Mouse (Mus musculus) E14TG2a.4 (cell line): ENCODE measurements around the gene Cdk12.
"Not testable (repeated sequence)": the region's sequence is repeated elsewhere in the genome, so short reads cannot be mapped to it uniquely, and the experiment has no call there.

ENCODE experiments used
- H3K27me3 ChIP-seq: 2 replicates; pipeline ENCODE4 v1.6.1; 2014; ENCODE audit warnings: low read length, control low read depth; ENCODE audit not compliant: insufficient read depth
- H3K36me3 ChIP-seq: 2 replicates; pipeline ENCODE4 v1.6.1; 2014; ENCODE audit warnings: low read length, control low read depth; ENCODE audit not compliant: insufficient read depth
- H3K4me1 ChIP-seq: replicated peaks from 2 replicates; pipeline ENCODE4 v1.6.1; 2014; ENCODE audit warnings: low read depth, low read length, control low read depth
- H3K4me3 ChIP-seq: replicated peaks from 2 replicates; pipeline ENCODE4 v1.5.1; 2014; ENCODE audit warnings: mild to moderate bottlenecking, low read length
- H3K9me3 ChIP-seq: 2 replicates; pipeline ENCODE4 v1.6.1; 2014; ENCODE audit warnings: low read length, control low read depth
- CTCF ChIP-seq: conservative IDR thresholded peaks from 2 replicates; pipeline ENCODE4 v1.5.1; 2014; ENCODE audit warnings: low read length
- NANOG ChIP-seq: IDR thresholded peaks from 2 replicates; pipeline ENCODE4 v1.6.1; 2014; ENCODE audit warnings: borderline replicate concordance, low read length, mixed read lengths
- POU5F1 ChIP-seq: IDR thresholded peaks from 2 replicates; pipeline ENCODE4 v1.6.1; 2014; ENCODE audit warnings: low read length, borderline replicate concordance

The Cdk12 gene

DNA sequence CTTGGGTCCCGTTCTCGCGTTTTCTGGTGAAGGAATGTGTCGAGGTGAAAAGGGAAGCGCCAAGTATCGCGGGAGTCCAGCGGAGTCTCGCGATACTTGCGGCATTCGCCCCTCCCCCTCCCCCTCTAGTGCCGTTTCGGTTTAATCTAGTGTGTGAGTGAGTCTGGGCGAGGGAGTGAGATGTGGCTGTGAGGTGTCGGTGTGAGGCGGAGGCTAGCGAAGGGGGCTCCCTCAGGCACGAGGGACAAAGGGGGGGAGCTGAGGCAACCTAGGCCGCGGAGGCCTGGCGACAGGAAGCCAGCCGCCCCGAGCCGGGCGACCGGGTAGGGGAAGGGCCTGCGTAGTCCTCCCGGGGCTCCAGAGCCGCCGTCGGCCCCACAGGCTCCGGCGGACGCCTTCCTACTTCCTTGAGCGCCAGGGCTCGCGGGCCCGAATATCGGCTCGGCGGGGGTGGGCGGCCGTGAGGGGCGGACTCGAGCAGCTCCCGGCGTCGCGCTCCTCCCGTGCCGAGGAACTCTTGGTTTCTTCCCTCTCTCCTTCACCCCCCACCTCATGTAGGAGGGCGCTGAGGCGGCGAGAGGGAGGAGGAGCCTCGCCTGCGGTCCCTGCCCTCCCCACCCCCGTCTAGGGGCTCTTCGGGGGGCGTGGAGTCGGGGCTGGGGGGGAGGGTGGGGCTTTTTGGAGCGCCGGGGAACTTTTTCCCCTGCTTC lies at the start of gene Cdk12:
Cdk12 (plus strand) TSS at position 419 of the 710 bp plus-strand sequence.
- Histone ChIP-seq H3K4me1 (peaks cover 63% of the 10 kb centered on the region), H3K9me3 (no peaks in the 10 kb centered on the region), H3K27me3 (no peaks in the 10 kb centered on the region), H3K4me3 (peak within 1 kb of the TSS; percentile 98), H3K36me3 (peaks cover 36% of the 10 kb centered on the region)
- TF ChIP-seq CTCF (no peak), POU5F1 (no peak), NANOG (no peak)

DNA sequence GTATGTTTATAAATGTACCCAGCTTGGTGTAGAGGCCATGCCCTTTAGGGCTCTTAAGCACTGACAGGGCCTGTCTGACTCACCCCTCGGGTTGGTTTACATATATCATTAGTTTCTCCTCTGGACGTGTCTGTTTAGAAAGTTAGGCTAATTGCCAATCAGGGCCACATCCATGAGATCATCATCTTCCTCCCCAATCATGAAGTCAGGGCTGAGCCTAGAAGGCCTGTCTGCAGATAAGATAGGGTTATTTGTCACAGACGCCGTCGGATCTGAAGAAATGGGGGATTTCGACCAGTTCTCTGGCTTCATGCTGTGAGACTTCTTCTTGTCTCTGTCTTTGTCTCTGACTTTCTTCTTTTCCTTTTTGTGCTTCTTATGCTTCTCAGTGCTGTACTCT lies 47.8 kb upstream of the Cdk12 start:
- Histone ChIP-seq H3K27me3 (no peaks in the 10 kb centered on the region), H3K4me3 (no peak overlapping the region), H3K9me3 (no peaks in the 10 kb centered on the region), H3K4me1 (peaks cover 17% of the 10 kb centered on the region), H3K36me3 (peaks cover 77% of the 10 kb centered on the region)
- no peak for TF ChIP-seq CTCF
- no peak for TF ChIP-seq POU5F1
- no peak for TF ChIP-seq NANOG

DNA sequence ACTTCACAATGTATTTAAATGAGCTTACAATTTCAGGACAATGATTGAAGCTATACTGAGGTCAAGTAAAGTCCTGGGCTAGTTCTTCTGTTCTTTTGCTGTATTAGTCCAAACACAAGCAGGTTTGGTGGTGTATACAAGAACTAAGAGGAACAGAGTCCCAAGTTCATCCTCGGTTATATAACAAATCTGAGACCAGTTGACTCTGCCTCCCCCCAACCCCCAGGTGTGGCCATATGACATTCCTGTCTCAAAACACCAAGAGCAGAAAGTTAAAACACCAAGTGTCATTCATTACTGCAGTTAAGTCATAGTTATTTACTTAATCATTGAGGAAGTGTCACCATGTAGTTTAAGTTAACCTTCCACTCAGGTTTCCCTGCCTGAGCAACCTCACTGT lies 34.5 kb upstream of the Cdk12 start:
- no peaks in the 10 kb centered on the region for H3K4me1 ChIP-seq
- no peaks in the 10 kb centered on the region for H3K9me3 ChIP-seq
- TF ChIP-seq NANOG (no peak), CTCF (no peak), POU5F1 (no peak)
- no peak overlapping the region for H3K4me3 ChIP-seq
- H3K27me3 ChIP-seq, result no peaks in the 10 kb centered on the region
- H3K36me3 ChIP-seq, result peaks cover 95% of the 10 kb centered on the region

DNA sequence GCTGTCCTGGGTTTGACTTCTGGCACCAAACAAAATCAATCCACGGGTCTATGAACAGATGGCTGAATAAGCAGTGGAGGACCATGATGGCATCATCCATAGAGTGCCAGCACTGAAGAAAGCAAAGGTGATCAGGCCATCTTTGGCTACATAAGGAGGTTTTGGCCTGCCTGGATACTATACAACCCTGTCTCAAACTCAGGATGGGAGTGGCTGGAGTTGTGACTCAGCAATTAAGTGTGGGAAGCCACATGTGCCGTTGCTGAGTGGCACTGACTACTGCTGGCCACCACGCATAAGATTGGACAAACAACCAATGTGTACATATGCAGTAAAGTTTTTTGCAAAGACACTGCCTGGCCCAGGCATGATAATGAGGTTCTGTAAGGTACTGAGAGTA lies 20.7 kb upstream of the Cdk12 start:
- not testable (repeated sequence) for H3K4me3 ChIP-seq, H3K9me3 ChIP-seq, H3K27me3 ChIP-seq
- H3K36me3 ChIP-seq, result peaks cover 91% of the 10 kb centered on the region
- peaks cover 21% of the 10 kb centered on the region for H3K4me1 ChIP-seq

DNA sequence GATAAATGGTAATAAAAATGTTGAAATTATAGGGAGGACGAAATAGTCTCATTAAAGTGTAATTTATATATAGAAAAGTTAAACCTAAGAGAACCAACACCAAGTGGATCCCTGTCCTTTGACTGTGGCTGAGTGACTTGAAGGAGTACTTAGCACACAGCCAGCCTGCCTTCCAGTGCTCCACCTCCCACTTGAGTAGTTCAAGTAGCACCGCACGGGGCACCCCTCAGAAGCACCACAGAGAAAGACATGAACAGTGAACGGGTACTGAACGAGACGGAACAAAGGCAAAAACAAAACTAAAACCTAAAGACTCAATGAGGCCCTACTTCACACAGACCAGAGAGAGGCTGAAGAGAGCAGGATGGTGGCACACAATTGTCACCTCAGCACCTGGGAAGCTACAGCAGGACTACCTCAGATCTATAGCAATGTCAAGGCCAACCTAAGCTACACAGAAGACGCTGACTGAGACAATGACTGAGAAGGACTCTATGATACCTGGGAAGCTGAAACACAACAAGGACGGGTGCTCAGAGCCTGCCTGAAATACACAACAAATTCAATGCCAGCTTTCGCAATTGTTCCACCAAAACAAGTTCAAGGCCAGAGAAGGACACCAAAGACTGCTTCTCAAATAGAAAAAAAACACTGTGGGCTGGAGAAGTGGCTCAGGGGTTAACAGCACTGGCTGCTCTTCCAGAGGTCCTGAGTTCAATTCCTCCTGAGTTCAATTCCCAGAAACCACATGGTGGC lies 15.0 kb upstream of the Cdk12 start:
- Histone ChIP-seq H3K36me3 (peaks cover 84% of the 10 kb centered on the region), H3K27me3 (no peaks in the 10 kb centered on the region), H3K9me3 (no peaks in the 10 kb centered on the region), H3K4me3 (no peak overlapping the region), H3K4me1 (peaks cover 53% of the 10 kb centered on the region)
- TF ChIP-seq POU5F1, result no peak

DNA sequence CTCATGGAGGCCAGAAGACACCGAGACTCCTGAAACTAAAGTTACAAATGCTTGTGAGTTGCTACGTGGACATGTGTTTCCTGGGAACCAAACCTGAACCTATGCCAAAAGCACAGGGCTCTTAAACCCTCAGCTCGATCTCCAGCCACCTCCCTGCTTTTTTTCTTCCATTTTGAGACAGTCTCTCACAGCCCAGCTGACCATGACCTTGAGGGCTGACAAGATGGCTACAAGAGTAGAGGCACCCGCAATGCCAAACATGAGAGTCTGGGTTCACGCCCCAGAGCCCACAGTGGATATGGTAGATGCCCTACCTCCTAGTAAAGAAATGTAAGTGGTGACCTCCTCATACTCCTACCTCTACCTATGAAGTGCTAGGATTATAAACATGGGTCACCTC lies 12.0 kb upstream of the Cdk12 start:
- Histone ChIP-seq H3K4me1 (peaks cover 59% of the 10 kb centered on the region), H3K27me3 (no peaks in the 10 kb centered on the region), H3K4me3 (no peak overlapping the region), H3K36me3 (peaks cover 56% of the 10 kb centered on the region), H3K9me3 (no peaks in the 10 kb centered on the region)
- TF ChIP-seq NANOG (no peak), CTCF (no peak), POU5F1 (no peak)

DNA sequence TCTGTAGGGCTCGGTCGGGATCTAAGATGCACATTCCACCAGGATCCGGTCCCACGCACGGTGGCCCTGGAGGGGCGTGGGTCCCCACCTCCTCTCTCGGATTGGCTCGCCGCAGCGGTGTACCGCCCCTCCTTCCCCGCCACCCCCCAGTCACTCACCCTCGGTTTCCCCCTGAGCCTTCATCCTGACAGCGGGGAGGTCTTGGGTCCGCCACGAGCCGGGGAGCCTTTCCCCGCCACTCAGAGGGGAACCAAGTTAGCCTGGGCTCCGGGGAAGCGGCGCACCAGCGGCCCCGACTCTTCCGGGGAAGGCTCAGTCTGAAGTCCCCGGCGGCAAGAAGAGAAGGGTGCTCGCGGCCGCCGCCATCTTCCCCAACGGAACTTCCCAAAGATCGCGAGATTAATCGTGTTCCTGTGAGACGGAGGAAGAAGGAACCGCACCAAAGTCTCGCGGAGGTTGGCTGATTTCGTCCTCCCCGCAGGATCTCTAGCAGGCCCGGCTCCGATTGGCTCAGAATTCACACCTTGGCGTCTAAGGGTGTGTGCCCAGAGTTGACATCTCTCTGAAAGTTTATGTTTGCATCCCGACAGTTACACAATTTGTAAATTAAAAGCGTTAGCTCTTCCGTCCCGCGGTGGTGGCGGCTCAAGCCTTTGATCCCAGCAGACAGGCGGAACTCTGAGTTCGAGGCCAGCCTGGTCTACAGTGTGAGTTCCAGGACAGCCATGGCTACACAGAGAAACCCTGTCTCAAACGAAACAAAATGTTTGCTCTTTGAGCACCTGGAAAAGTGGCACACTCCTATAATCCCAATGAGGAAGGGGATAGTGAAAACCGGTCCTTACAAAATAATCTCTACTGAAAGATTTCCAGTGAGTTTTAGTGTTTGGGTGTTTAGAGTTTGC lies 9.7 kb upstream of the Cdk12 start, which contains the start of gene Med1:
Med1 (minus strand) TSS at position 393 of the 905 bp plus-strand sequence.
- peak within 1 kb of the TSS; percentile 97 for H3K4me3 ChIP-seq
- no peak for TF ChIP-seq CTCF

DNA sequence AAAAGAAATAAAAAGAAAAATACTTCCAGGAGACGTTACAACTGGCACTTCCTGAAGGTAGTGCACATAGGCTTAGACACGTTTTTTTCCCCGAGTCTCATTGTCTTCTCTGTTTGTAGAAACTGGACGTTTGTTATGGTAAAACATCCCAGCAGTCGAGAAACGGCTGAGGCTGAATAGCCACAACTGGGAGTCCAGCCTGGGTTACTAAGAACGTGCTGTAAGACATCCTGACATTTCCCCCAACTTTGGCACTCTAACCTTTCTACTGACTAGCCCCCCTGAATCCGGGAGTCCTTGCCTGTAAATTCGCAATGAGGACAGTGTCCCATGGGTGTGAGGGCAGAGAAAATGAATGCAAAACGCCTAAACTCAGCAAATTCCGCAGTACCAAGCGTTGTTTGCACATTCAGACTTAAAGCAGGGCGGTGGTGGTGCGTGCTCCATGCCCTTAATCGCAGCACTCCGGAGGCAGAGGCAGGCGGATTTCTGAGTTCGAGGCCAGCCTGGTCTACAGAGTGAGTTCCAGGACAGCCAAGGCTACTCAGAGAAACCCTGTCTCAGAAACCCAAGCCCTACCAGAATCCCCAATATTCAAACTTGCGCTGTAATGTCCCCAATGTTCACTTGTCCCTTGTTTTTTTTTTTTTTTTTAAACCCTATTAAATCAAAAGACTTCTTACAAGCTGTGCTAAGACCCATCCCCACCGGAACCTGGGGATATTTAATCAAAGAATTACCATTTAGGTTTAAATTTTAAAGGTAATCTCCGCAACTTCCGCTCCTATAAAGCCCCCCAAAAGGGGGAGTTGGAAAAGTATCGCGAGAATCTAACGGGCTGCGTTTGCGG lies 843 bp upstream of the Cdk12 start:
- H3K4me1 ChIP-seq, result peaks cover 58% of the 10 kb centered on the region
- H3K36me3 ChIP-seq, result peaks cover 29% of the 10 kb centered on the region
- no peaks in the 10 kb centered on the region for H3K9me3 ChIP-seq
- no peaks in the 10 kb centered on the region for H3K27me3 ChIP-seq
- peak overlapping the region; percentile 98 for H3K4me3 ChIP-seq
- TF ChIP-seq CTCF (no peak), NANOG (no peak), POU5F1 (no peak)

More for the DNA sequence above, 9.7 kb upstream of the Cdk12 start, which contains the start of gene Med1:
- Histone ChIP-seq H3K36me3 (peaks cover 35% of the 10 kb centered on the region), H3K27me3 (no peaks in the 10 kb centered on the region), H3K9me3 (no peaks in the 10 kb centered on the region), H3K4me1 (peaks cover 48% of the 10 kb centered on the region)
